Mouse (Mus musculus) gastrocnemius, postnatal 36 days (tissue): Measurements from ENCODE around the gene Mynn. TPM values are rescaled to one million over a fixed set of nuclear protein-coding genes. Genes with fewer than 3 reads are reported as not detected.
"Not testable (repeated sequence)": the region's sequence is repeated elsewhere in the genome, so short reads cannot be mapped to it uniquely, and the experiment has no call there.

Experiments
- DNase-seq, 2 experiments: peaks; one replicate each; pipeline ENCODE4 v3.0.0; 2022
- intact Hi-C: fragments of 180-260 bp; cut with DNase I; formaldehyde crosslinking; loops from one replicate; pipeline ENCODE4 v1.15.1; 2025
- long read RNA-seq, 2 experiments: library from polyadenylated mRNA; stranded (forward); transcript quantifications; one replicate each; pipeline ENCODE4 v2.0.0; 2021
- total RNA-seq, 2 experiments: library from RNA; stranded (reverse); gene quantifications; 2 replicates each; pipeline ENCODE4 v1.2.3; 2021

Mynn gene
- 1 to 10 TPM; 7.0 to 8.3 TPM for total RNA-seq
- long read RNA-seq, experiment 1, full-length matches to known transcripts: 2 of 3 reads
- long read RNA-seq, experiment 1, partial matches to known transcripts: 1 of 3 reads
- long read RNA-seq, experiment 1, other reads (novel, unspliced or antisense): 0 of 3 reads
- long read RNA-seq, experiment 2, full-length matches to known transcripts: 2 of 2 reads
- long read RNA-seq, experiment 2, partial matches to known transcripts: 0 of 2 reads
- long read RNA-seq, experiment 2, other reads (novel, unspliced or antisense): 0 of 2 reads

- DNase-seq: peak; percentile 94 to 98
- intact Hi-C loops: loop anchor here (10.0 kb wide), 1 partner anchor 193 kb away; the partner anchor contains the start of gene Sec62
Measured at GRCm38 (mm10) chr3:30602065-30602739, at the start of gene Mynn. Gene Mynn (plus strand): TSS chr3:30602065.

GRCm38 (mm10) chr3:30553741-30554140 lies 48.1 kb upstream of the Mynn start:
- intact Hi-C loops: no loop called here
- no peak for DNase-seq

- intact Hi-C loops: no loop called here
- no peak for DNase-seq
Measured at GRCm38 (mm10) chr3:30560677-30561314, 41.1 kb upstream of the Mynn start.

- DNase-seq, intact Hi-C loops: not testable (repeated sequence)
Measured at GRCm38 (mm10) chr3:30566333-30566732, 35.5 kb upstream of the Mynn start.

GRCm38 (mm10) chr3:30573549-30573948 lies 28.3 kb upstream of the Mynn start:
- intact Hi-C loops: no loop called here
- DNase-seq: no peak

- no peak for DNase-seq
- intact Hi-C loops: no loop called here
Measured at GRCm38 (mm10) chr3:30588865-30589264, 13.0 kb upstream of the Mynn start.

GRCm38 (mm10) chr3:30592418-30592853 lies 9.4 kb upstream of the Mynn start:
- DNase-seq: peak in 1 of 2 experiments; percentile 16

GRCm38 (mm10) chr3:30593719-30594485 lies 8.0 kb upstream of the Mynn start:
- no peak for DNase-seq
- intact Hi-C loops: loop anchor here (5.0 kb wide), 1 partner anchor 383 kb away; no protein-coding TSS in a partner anchor

More at GRCm38 (mm10) chr3:30592418-30592853, 9.4 kb upstream of the Mynn start:
- intact Hi-C loops: loop anchor here (5.0 kb wide), 1 partner anchor 385 kb away; no protein-coding TSS in a partner anchor

GRCm38 (mm10) chr3:30595111-30595832 lies 6.6 kb upstream of the Mynn start:
- intact Hi-C loops: loop anchor here (5.0 kb wide), 1 partner anchor 542 kb away; no protein-coding TSS in a partner anchor
- DNase-seq: peak; percentile 21 to 41

- no peak for DNase-seq
- intact Hi-C loops: loop anchor here (5.0 kb wide), 1 partner anchor 540 kb away; no protein-coding TSS in a partner anchor
Measured at GRCm38 (mm10) chr3:30597271-30597670, 4.6 kb upstream of the Mynn start.

- intact Hi-C loops: loop anchor here (5.0 to 10.0 kb wide), 2 partner anchors 195 to 537 kb away; partner anchors contain the start of gene Sec62
- no peak for DNase-seq
Measured at GRCm38 (mm10) chr3:30599711-30600545, 1.9 kb upstream of the Mynn start, which contains the start of gene Actrt3. Gene Actrt3 (minus strand): TSS chr3:30599939.

GRCm38 (mm10) chr3:30600717-30601116 lies 1.1 kb upstream of the Mynn start:
- DNase-seq: no peak
- intact Hi-C loops: loop anchor here (10.0 kb wide), 1 partner anchor 194 kb away; the partner anchor contains the start of gene Sec62

GRCm38 (mm10) chr3:30601175-30601574 lies 690 bp upstream of the Mynn start:
- DNase-seq: peak; percentile 77 to 80
- intact Hi-C loops: loop anchor here (10.0 kb wide), 1 partner anchor 194 kb away; the partner anchor contains the start of gene Sec62

- intact Hi-C loops: loop anchor here (10.0 kb wide), 1 partner anchor 193 kb away; the partner anchor contains the start of gene Sec62
- DNase-seq: no peak
Measured at GRCm38 (mm10) chr3:30601610-30602064, 228 bp upstream of the Mynn start.

- intact Hi-C loops: loop anchor here (10.0 kb wide), 1 partner anchor 192 kb away; the partner anchor contains the start of gene Sec62
Measured at GRCm38 (mm10) chr3:30602740-30603098, 854 bp downstream of the Mynn start.

GRCm38 (mm10) chr3:30603256-30603655 lies 1.4 kb downstream of the Mynn start:
- no peak for DNase-seq
- intact Hi-C loops: loop anchor here (10.0 kb wide), 1 partner anchor 192 kb away; the partner anchor contains the start of gene Sec62

More at GRCm38 (mm10) chr3:30602740-30603098, 854 bp downstream of the Mynn start:
- peak in 1 of 2 experiments; percentile 37 for DNase-seq

- DNase-seq: no peak
- intact Hi-C loops: loop anchor here (10.0 kb wide), 1 partner anchor 186 kb away; the partner anchor contains the start of gene Sec62
Measured at GRCm38 (mm10) chr3:30608999-30609398, 7.1 kb downstream of the Mynn start.

- intact Hi-C loops: no loop called here
- DNase-seq: no peak
Measured at GRCm38 (mm10) chr3:30610930-30611329, 9.1 kb downstream of the Mynn start.
